Mouse (Mus musculus) neural tube, embryonic 14.5 days (tissue): Measurements from ENCODE around the gene Usp2. TPM values are rescaled to one million over a fixed set of nuclear protein-coding genes. Genes with fewer than 3 reads are reported as not detected.

Experiments
- ATAC-seq: fragments of 200-750 bp; cut with Nextera tagmentation; 2 replicates; pipeline ENCODE4 v1.8.0; 2017; ENCODE audit warnings: low read depth, mild to moderate bottlenecking, moderate TSS enrichment, moderate library complexity
- H3K27ac ChIP-seq: fragments of 300-500 bp; sonication (generic); 2 replicates; pipeline ENCODE4 v1.5.1; 2014; ENCODE audit warnings: low read depth, mild to moderate bottlenecking, control low read depth, low read length, moderate library complexity, mixed read lengths
- H3K27me3 ChIP-seq: fragments of 300-500 bp; sonication (generic); 2 replicates; pipeline ENCODE4 v1.6.1; 2014; ENCODE audit warnings: low read length; ENCODE audit not compliant: control insufficient read depth, insufficient read depth
- H3K36me3 ChIP-seq: fragments of 300-500 bp; sonication (generic); 2 replicates; pipeline ENCODE4 v1.6.1; 2014; ENCODE audit warnings: low read length, mixed read lengths; ENCODE audit not compliant: control insufficient read depth, insufficient read depth
- H3K4me1 ChIP-seq: fragments of 300-500 bp; sonication (generic); 2 replicates; pipeline ENCODE4 v1.6.1; 2014; ENCODE audit warnings: low read length; ENCODE audit not compliant: control insufficient read depth, insufficient read depth
- H3K4me2 ChIP-seq: fragments of 300-500 bp; sonication (generic); 2 replicates; pipeline ENCODE4 v1.6.1; 2014; ENCODE audit warnings: mild to moderate bottlenecking, low read depth, low read length, control low read depth
- H3K4me3 ChIP-seq: fragments of 300-500 bp; sonication (generic); 2 replicates; pipeline ENCODE4 v1.5.1; 2014; ENCODE audit warnings: low read depth, low read length, control low read depth, mixed read lengths
- H3K9ac ChIP-seq: fragments of 300-500 bp; sonication (generic); replicated peaks from 2 replicates; pipeline ENCODE4 v1.6.1; 2014; ENCODE audit warnings: low read depth, mild to moderate bottlenecking, control low read depth, low read length, mixed read lengths
- H3K9me3 ChIP-seq: fragments of 300-500 bp; sonication (generic); 2 replicates; pipeline ENCODE4 v1.6.1; 2016; ENCODE audit warnings: low read length; ENCODE audit not compliant: control insufficient read depth
- WGBS: fragments of 180-500 bp; shearing (Covaris S2); extraction: QIAGEN DNeasy Blood & Tissue Kit; methylation state at CpG from one replicate; pipeline ENCODE4 v1.1.7; 2014; 5-methylcytosine and 5-hydroxymethylcytosine counted together
- polyA plus RNA-seq: library from polyadenylated mRNA; unstranded; fragments of >200 nt; fragmentation: Nextera tagmentation; extraction: Ambion mirVana; gene quantifications from 2 replicates; pipeline ENCODE4 v1.2.1, GENCODE M21; 2014

Usp2 gene
- polyA plus RNA-seq, 1 experiment from 2014 or later: 11.7 TPM

GRCm38 (mm10) chr9:44078955-44079756, 12.3 kb downstream of the Usp2 start:
- Histone ChIP-seq H3K36me3 (no peaks in the 10 kb centered on the region), H3K9ac (no peak overlapping the region), H3K4me2 (no peak overlapping the region), H3K27me3 (no peaks in the 10 kb centered on the region; the same call in 1 of the 2 replicates), H3K4me3 (no peak overlapping the region), H3K27ac (no peak overlapping the region), H3K9me3 (no peaks in the 10 kb centered on the region), H3K4me1 (peaks cover 12% of the 10 kb centered on the region; the same call in 1 of the 2 replicates)
- 43% methylated on average over 16 of the region's 16 CpGs for WGBS
- ATAC-seq: peak; percentile 61; the same call in 1 of the 2 replicates

- no peak overlapping the region for H3K4me3 ChIP-seq
- no peaks in the 10 kb centered on the region for H3K36me3 ChIP-seq
- no peak for ATAC-seq
- no peak overlapping the region for H3K27ac ChIP-seq
- peaks cover 14% of the 10 kb centered on the region; the same call in 1 of the 2 replicates for H3K4me1 ChIP-seq
- no peak overlapping the region for H3K9ac ChIP-seq
- WGBS: 77% methylated on average over 10 of the region's 10 CpGs
- no peaks in the 10 kb centered on the region; the same call in 1 of the 2 replicates for H3K27me3 ChIP-seq
- no peak overlapping the region for H3K4me2 ChIP-seq
- no peaks in the 10 kb centered on the region for H3K9me3 ChIP-seq
Observed at GRCm38 (mm10) chr9:44079997-44080780, 13.4 kb downstream of the Usp2 start.

- Histone ChIP-seq H3K4me3 (no peak overlapping the region), H3K4me1 (peaks cover 14% of the 10 kb centered on the region; the same call in 1 of the 2 replicates), H3K27ac (no peak overlapping the region), H3K36me3 (no peaks in the 10 kb centered on the region), H3K4me2 (no peak overlapping the region), H3K27me3 (no peaks in the 10 kb centered on the region; the same call in 1 of the 2 replicates), H3K9me3 (no peaks in the 10 kb centered on the region), H3K9ac (no peak overlapping the region)
- WGBS: 66% methylated on average over 5 of the region's 5 CpGs
- no peak for ATAC-seq
Observed at GRCm38 (mm10) chr9:44080953-44081352, 14.1 kb downstream of the Usp2 start.

GRCm38 (mm10) chr9:44081581-44081980, 14.8 kb downstream of the Usp2 start:
- Histone ChIP-seq H3K4me3 (no peak overlapping the region), H3K27ac (no peak overlapping the region), H3K9ac (no peak overlapping the region), H3K4me1 (peaks cover 14% of the 10 kb centered on the region; the same call in 1 of the 2 replicates), H3K36me3 (no peaks in the 10 kb centered on the region), H3K4me2 (no peak overlapping the region), H3K27me3 (no peaks in the 10 kb centered on the region; the same call in 1 of the 2 replicates), H3K9me3 (no peaks in the 10 kb centered on the region)
- ATAC-seq: no peak
- 62% methylated on average over 5 of the region's 5 CpGs for WGBS

GRCm38 (mm10) chr9:44082266-44082665, 15.4 kb downstream of the Usp2 start:
- Histone ChIP-seq H3K4me1 (peaks cover 14% of the 10 kb centered on the region; the same call in 1 of the 2 replicates), H3K27ac (no peak overlapping the region), H3K4me2 (no peak overlapping the region), H3K9ac (no peak overlapping the region), H3K27me3 (no peaks in the 10 kb centered on the region; the same call in 1 of the 2 replicates), H3K9me3 (no peaks in the 10 kb centered on the region), H3K36me3 (no peaks in the 10 kb centered on the region), H3K4me3 (no peak overlapping the region)
- WGBS: 87% methylated on average over 5 of the region's 5 CpGs
- ATAC-seq: no peak

- no peak for ATAC-seq
Observed at GRCm38 (mm10) chr9:44083392-44084121, 16.7 kb downstream of the Usp2 start.

GRCm38 (mm10) chr9:44084236-44084635, 17.4 kb downstream of the Usp2 start:
- no peaks in the 10 kb centered on the region for H3K9me3 ChIP-seq
- H3K27ac ChIP-seq: no peak overlapping the region
- peaks cover 3% of the 10 kb centered on the region for H3K27me3 ChIP-seq
- H3K4me2 ChIP-seq: peak overlapping the region; percentile 99
- peak overlapping the region; percentile 48 for H3K4me3 ChIP-seq
- H3K9ac ChIP-seq: no peak overlapping the region; the same call in 1 of the 2 replicates
- 0 out of 2 replicates have a peak, but pooled peaks have one; percentile 18 for ATAC-seq
- no peaks in the 10 kb centered on the region for H3K36me3 ChIP-seq
- H3K4me1 ChIP-seq: peaks cover 7% of the 10 kb centered on the region; the same call in 1 of the 2 replicates
- 2% methylated on average over 14 of the region's 14 CpGs for WGBS

More at GRCm38 (mm10) chr9:44083392-44084121, 16.7 kb downstream of the Usp2 start:
- H3K27me3 ChIP-seq: peaks cover 3% of the 10 kb centered on the region
- 8% methylated on average over 23 of the region's 23 CpGs for WGBS
- peaks cover 13% of the 10 kb centered on the region; the same call in 1 of the 2 replicates for H3K4me1 ChIP-seq
- H3K9ac ChIP-seq: no peak overlapping the region
- no peak overlapping the region for H3K27ac ChIP-seq
- no peak overlapping the region; the same call in 1 of the 2 replicates for H3K4me3 ChIP-seq
- peak overlapping the region; percentile 99 for H3K4me2 ChIP-seq
- H3K9me3 ChIP-seq: no peaks in the 10 kb centered on the region
- no peaks in the 10 kb centered on the region for H3K36me3 ChIP-seq

GRCm38 (mm10) chr9:44084659-44085229, 17.9 kb downstream of the Usp2 start:
- Histone ChIP-seq H3K9me3 (no peaks in the 10 kb centered on the region), H3K4me1 (peaks cover 7% of the 10 kb centered on the region; the same call in 1 of the 2 replicates), H3K27me3 (peaks cover 3% of the 10 kb centered on the region), H3K27ac (no peak overlapping the region), H3K36me3 (no peaks in the 10 kb centered on the region), H3K4me2 (peak overlapping the region; percentile 99), H3K4me3 (peak overlapping the region; percentile 48), H3K9ac (peak overlapping the region; percentile 62)
- peak; percentile 80 for ATAC-seq
- under 1% methylated on average over 62 of the region's 62 CpGs for WGBS
